Comparison of ENCODE assay signal across 18 mouse cellular contexts in genomic region chr3:41238046-41238445, GRCm38 (mm10).
"Had no signal": no experiment of that assay in that cellular context is flagged by ENCODE, and none has a peak within 500 bp of the region (broad histone marks: within the 10 kb centered on the region; RNA-seq: fewer than 3 reads in every experiment).

No protein-coding gene starts in this region.

- H3K27me3 ChIP-seq: liver, embryonic 12.5 days; midbrain, embryonic 12.5 days; neural tube, embryonic 12.5 days had no signal

- DNase-seq: lung, adult 18-20 months; lung, embryonic 14.5 days; lung, postnatal 10 days; lung, postnatal 4 days; retina, postnatal 1 day; right cerebral cortex, adult 18-20 months; right cerebral cortex, postnatal 25 days; right cerebral cortex, postnatal 4 days; spleen, adult 18-20 months; thymus, adult 18-20 months; thymus, postnatal 14 days; thymus, postnatal 36 days had no signal

- H3K4me3 ChIP-seq: liver, embryonic 12.5 days; midbrain, embryonic 10.5 days; midbrain, embryonic 12.5 days; myocyte; neural tube, embryonic 12.5 days had no signal

- H3K4me1 ChIP-seq: liver, embryonic 12.5 days; midbrain, embryonic 12.5 days; neural tube, embryonic 12.5 days had no signal

- ATAC-seq: liver, embryonic 12.5 days had no signal

- H3K36me3 ChIP-seq: liver, embryonic 12.5 days; midbrain, embryonic 10.5 days; midbrain, embryonic 12.5 days; neural tube, embryonic 12.5 days had no signal

- H3K4me2 ChIP-seq: liver, embryonic 12.5 days; lung, embryonic 14.5 days; midbrain, embryonic 12.5 days; neural tube, embryonic 12.5 days had no signal

- H3K9ac ChIP-seq: liver, embryonic 12.5 days; liver, embryonic 14.5 days; lung, embryonic 14.5 days; midbrain, embryonic 12.5 days; neural tube, embryonic 12.5 days had no signal

- H3K9me3 ChIP-seq: liver, embryonic 12.5 days; midbrain, embryonic 10.5 days; midbrain, embryonic 12.5 days; neural tube, embryonic 12.5 days had no signal

- H3K27ac ChIP-seq: liver, embryonic 12.5 days; liver, embryonic 14.5 days; midbrain, embryonic 10.5 days; midbrain, embryonic 12.5 days; neural tube, embryonic 12.5 days had no signal
